Mouse (Mus musculus) MEL (cell line): Measurements from ENCODE around the gene Cdkal1. TPM values are rescaled to one million over a fixed set of nuclear protein-coding genes. Genes with fewer than 3 reads are reported as not detected.

Experiments used
- DNase-seq: peaks from one replicate; pipeline ENCODE4 v3.0.0; 2011; ENCODE audit warnings: low read depth, low spot score
- H3K27ac ChIP-seq: 2 replicates; pipeline ENCODE4 v1.5.1; 2012; ENCODE audit warnings: low read depth, mild to moderate bottlenecking, control low read depth, low read length, moderate library complexity; ENCODE audit not compliant: control insufficient read depth
- H3K27me3 ChIP-seq, 2 experiments: fragments of 150-350 bp in 1 of 2; sonication (generic) in 1 of 2; 2 replicates each; pipeline ENCODE4 v1.6.1; 2012; ENCODE audit warnings: low read length in 2 of 2, mild to moderate bottlenecking in 2 of 2, improper control_type of control experiment in 1 of 2, moderate library complexity in 1 of 2; ENCODE audit not compliant: insufficient read depth in 2 of 2, control insufficient read depth in 1 of 2
- H3K36me3 ChIP-seq, 2 experiments: 2 replicates each; pipeline ENCODE4 v1.6.1; 2012 to 2014; ENCODE audit warnings: low read length in 2 of 2, improper control_type of control experiment in 1 of 2, inconsistent platforms in 1 of 2, mild to moderate bottlenecking in 1 of 2; ENCODE audit not compliant: insufficient read depth in 2 of 2, control insufficient read depth in 1 of 2
- H3K4me1 ChIP-seq, 2 experiments: fragments of 150-350 bp in 1 of 2; sonication (generic) in 1 of 2; 2 replicates each; pipeline ENCODE4 v1.6.1; 2012; ENCODE audit warnings: low read length in 2 of 2, improper control_type of control experiment in 1 of 2, mild to moderate bottlenecking in 1 of 2; ENCODE audit not compliant: insufficient read depth in 2 of 2, control insufficient read depth in 1 of 2
- H3K4me3 ChIP-seq, 2 experiments: fragments of 150-350 bp in 1 of 2; sonication (generic) in 1 of 2; 2 replicates each; pipeline ENCODE4 v1.5.1; 2012; ENCODE audit warnings: low read depth in 2 of 2, low read length in 2 of 2, mild to moderate bottlenecking in 2 of 2, moderate library complexity in 2 of 2, control low read depth in 1 of 2, improper control_type of control experiment in 1 of 2; ENCODE audit not compliant: control insufficient read depth in 1 of 2, insufficient read depth in 1 of 2
- H3K79me2 ChIP-seq: 2 replicates; pipeline ENCODE4 v1.6.1; 2012; ENCODE audit warnings: mild to moderate bottlenecking, low read length, moderate library complexity; ENCODE audit not compliant: control insufficient read depth, poor library complexity, insufficient read depth
- H3K9ac ChIP-seq: 2 replicates; pipeline ENCODE4 v1.6.1; 2012; ENCODE audit warnings: low read depth, mild to moderate bottlenecking, control low read depth, low read length, moderate library complexity; ENCODE audit not compliant: control insufficient read depth, poor library complexity, severe bottlenecking
- H3K9me3 ChIP-seq: fragments of 150-350 bp; sonication (generic); replicated peaks from 2 replicates; pipeline ENCODE4 v1.6.1; 2012; ENCODE audit warnings: mild to moderate bottlenecking, low read length, improper control_type of control experiment, moderate library complexity; ENCODE audit not compliant: insufficient read depth
- BHLHE40 ChIP-seq: IDR thresholded peaks from 2 replicates; pipeline ENCODE4 v1.6.1; 2012; ENCODE audit warnings: low read depth, mild to moderate bottlenecking, inconsistent platforms, low read length, improper control_type of control experiment, borderline replicate concordance
- CHD1 ChIP-seq: IDR thresholded peaks from 2 replicates; pipeline ENCODE4 v1.6.1; 2012; ENCODE audit warnings: low read depth, mild to moderate bottlenecking, inconsistent platforms, low read length, improper control_type of control experiment
- ETS1 ChIP-seq: IDR thresholded peaks from 2 replicates; pipeline ENCODE4 v1.6.1; 2012; ENCODE audit warnings: low read depth, mild to moderate bottlenecking, inconsistent platforms, low read length, improper control_type of control experiment, moderate library complexity
- GABPA ChIP-seq: IDR thresholded peaks from 2 replicates; pipeline ENCODE4 v1.6.1; 2012; ENCODE audit warnings: low read depth, mild to moderate bottlenecking, inconsistent platforms, low read length, improper control_type of control experiment, moderate library complexity
- GATA1 ChIP-seq: IDR thresholded peaks from 2 replicates; pipeline ENCODE4 v1.6.1; 2011; ENCODE audit warnings: low read depth, low read length, improper control_type of control experiment
- HCFC1 ChIP-seq: IDR thresholded peaks from 2 replicates; pipeline ENCODE4 v1.6.1; 2012; ENCODE audit warnings: low read depth, mild to moderate bottlenecking, inconsistent platforms, low read length, improper control_type of control experiment, moderate library complexity
- JUND ChIP-seq: IDR thresholded peaks from 2 replicates; pipeline ENCODE4 v1.6.1; 2011; ENCODE audit warnings: low read depth, mild to moderate bottlenecking, improper control_type of control experiment, low read length
- KAT2A ChIP-seq: conservative IDR thresholded peaks from 2 replicates; pipeline ENCODE4 v1.6.1; 2012; ENCODE audit warnings: low read depth, low read length, improper control_type of control experiment, inconsistent platforms
- MAFK ChIP-seq: IDR thresholded peaks from 2 replicates; pipeline ENCODE4 v1.6.1; 2011; ENCODE audit warnings: low read depth, mild to moderate bottlenecking, low read length, improper control_type of control experiment, borderline replicate concordance
- MAX ChIP-seq: IDR thresholded peaks from 2 replicates; pipeline ENCODE4 v1.6.1; 2011; ENCODE audit warnings: low read length, improper control_type of control experiment
- MEF2A ChIP-seq: IDR thresholded peaks from 2 replicates; pipeline ENCODE4 v1.6.1; 2014; ENCODE audit warnings: low read depth, mild to moderate bottlenecking, inconsistent platforms, low read length, improper control_type of control experiment; ENCODE audit not compliant: poor library complexity, insufficient replicate concordance, severe bottlenecking; ENCODE audit errors: extremely low read depth
- MXI1 ChIP-seq: IDR thresholded peaks from 2 replicates; pipeline ENCODE4 v1.6.1; 2011; ENCODE audit warnings: mild to moderate bottlenecking, low read depth, low read length, improper control_type of control experiment
- MYB ChIP-seq: IDR thresholded peaks from 2 replicates; pipeline ENCODE4 v1.6.1; 2011; ENCODE audit warnings: mild to moderate bottlenecking, low read depth, low read length, improper control_type of control experiment
- MYC ChIP-seq: IDR thresholded peaks from 2 replicates; pipeline ENCODE4 v1.6.1; 2011; ENCODE audit warnings: low read depth, mild to moderate bottlenecking, low read length, improper control_type of control experiment, moderate library complexity
- NRF1 ChIP-seq: IDR thresholded peaks from 2 replicates; pipeline ENCODE4 v1.6.1; 2014; ENCODE audit warnings: low read depth, mild to moderate bottlenecking, inconsistent platforms, low read length, improper control_type of control experiment, moderate library complexity; ENCODE audit not compliant: poor library complexity, insufficient read depth, severe bottlenecking
- POLR2A ChIP-seq, 2 experiments: IDR thresholded peaks; 2 replicates each; pipeline ENCODE4 v1.6.1; 2011 to 2012; ENCODE audit warnings: low read length in 2 of 2, mild to moderate bottlenecking in 2 of 2, control low read depth in 1 of 2, improper control_type of control experiment in 1 of 2, low read depth in 1 of 2, moderate library complexity in 1 of 2; ENCODE audit not compliant: control insufficient read depth in 1 of 2, insufficient read depth in 1 of 2, poor library complexity in 1 of 2
- POLR2AphosphoS2 ChIP-seq: IDR thresholded peaks from 2 replicates; pipeline ENCODE4 v1.6.1; 2011; ENCODE audit warnings: low read length, improper control_type of control experiment
- RAD21 ChIP-seq: IDR thresholded peaks from 2 replicates; pipeline ENCODE4 v1.6.1; 2011; ENCODE audit warnings: mild to moderate bottlenecking, low read depth, low read length, improper control_type of control experiment
- SIN3A ChIP-seq: IDR thresholded peaks from 2 replicates; pipeline ENCODE4 v1.6.1; 2012; ENCODE audit warnings: low read length, improper control_type of control experiment, inconsistent platforms
- SMC3 ChIP-seq: IDR thresholded peaks from 2 replicates; pipeline ENCODE4 v1.6.1; 2011; ENCODE audit warnings: low read depth, low read length, improper control_type of control experiment
- TAL1 ChIP-seq: IDR thresholded peaks from 2 replicates; pipeline ENCODE4 v1.6.1; 2012; ENCODE audit warnings: mild to moderate bottlenecking, inconsistent platforms, low read length, moderate library complexity, mixed read lengths
- TBP ChIP-seq: IDR thresholded peaks from 2 replicates; pipeline ENCODE4 v1.8.0; 2011; ENCODE audit warnings: low read depth, low read length, improper control_type of control experiment
- USF1 ChIP-seq: IDR thresholded peaks from 2 replicates; pipeline ENCODE4 v1.6.1; 2014; ENCODE audit warnings: low read depth, mild to moderate bottlenecking, inconsistent platforms, low read length, improper control_type of control experiment, moderate library complexity
- USF2 ChIP-seq, 2 experiments: IDR thresholded peaks; 2 replicates each; pipeline ENCODE4 v1.6.1; 2011 to 2012; ENCODE audit warnings: improper control_type of control experiment in 2 of 2, low read length in 2 of 2, borderline replicate concordance in 1 of 2, inconsistent platforms in 1 of 2, low read depth in 1 of 2, mild to moderate bottlenecking in 1 of 2; ENCODE audit not compliant: insufficient read depth in 1 of 2
- ZC3H11A ChIP-seq: IDR thresholded peaks from 2 replicates; pipeline ENCODE4 v1.6.1; 2012; ENCODE audit warnings: low read depth, mild to moderate bottlenecking, inconsistent platforms, low read length, improper control_type of control experiment
- ZKSCAN1 ChIP-seq: IDR thresholded peaks from 2 replicates; pipeline ENCODE4 v1.6.1; 2012; ENCODE audit warnings: low read depth, mild to moderate bottlenecking, inconsistent platforms, low read length, improper control_type of control experiment, moderate library complexity
- ZNF384 ChIP-seq: IDR thresholded peaks from 2 replicates; pipeline ENCODE4 v1.6.1; 2012; ENCODE audit warnings: low read depth, mild to moderate bottlenecking, inconsistent platforms, low read length, improper control_type of control experiment
- polyA plus RNA-seq, 2 experiments: library from polyadenylated mRNA; stranded (reverse) in 1 of 2; unstranded in 1 of 2; fragments of >175 nt in 1 of 2; fragments of >200 nt in 1 of 2; gene quantifications; 2 replicates each; pipeline versions ENCODE4 v1.2.1 to v1.2.4; 2012; ENCODE audit warnings: low replicate concordance in 2 of 2, low read depth in 1 of 2; ENCODE audit not compliant: insufficient read length in 2 of 2, insufficient read depth in 1 of 2, missing spikeins in 1 of 2
- total RNA-seq: library from RNA; depleted of rRNA; stranded (reverse); fragments of 300-350 nt; gene quantifications from 2 replicates; pipeline ENCODE4 v1.2.3, GENCODE M21; 2012

Cdkal1 gene
- total and polyA plus RNA-seq, 3 experiments: 10.6 to 11.0 TPM; not detected in 1

- TF ChIP-seq MAX (no peak), TBP (no peak), ZKSCAN1 (no peak), MAFK (no peak), BHLHE40 (no peak), ETS1 (no peak), JUND (no peak), TAL1 (no peak), SIN3A (no peak), ZC3H11A (no peak), POLR2A (IDR thresholded peaks at IDR 0.05; ENCODE audit: control insufficient read depth in 1 of 2, insufficient read depth in 1 of 2, low read depth in 1 of 2, low read length in 2 of 2, poor library complexity in 1 of 2) (no peak), USF1 (no peak), MEF2A (no peak)
- H3K79me2 ChIP-seq: no peaks in the 10 kb centered on the region
- no peaks in the 10 kb centered on the region for H3K4me1 ChIP-seq
- peaks cover 0 to 4% of the 10 kb centered on the region in 2 experiments; a peak in 1 of 4 replicates for H3K36me3 ChIP-seq
- H3K9me3 ChIP-seq: no peaks in the 10 kb centered on the region
- H3K4me3 ChIP-seq: no peak overlapping the region
- DNase-seq: no peak
- no peak overlapping the region for H3K9ac ChIP-seq
- H3K27me3 ChIP-seq: no peaks in the 10 kb centered on the region
- no peak overlapping the region for H3K27ac ChIP-seq
These were observed 355.7 kb downstream of the Cdkal1 start for GRCm38 (mm10) chr13:29499750-29500149.

DNA sequence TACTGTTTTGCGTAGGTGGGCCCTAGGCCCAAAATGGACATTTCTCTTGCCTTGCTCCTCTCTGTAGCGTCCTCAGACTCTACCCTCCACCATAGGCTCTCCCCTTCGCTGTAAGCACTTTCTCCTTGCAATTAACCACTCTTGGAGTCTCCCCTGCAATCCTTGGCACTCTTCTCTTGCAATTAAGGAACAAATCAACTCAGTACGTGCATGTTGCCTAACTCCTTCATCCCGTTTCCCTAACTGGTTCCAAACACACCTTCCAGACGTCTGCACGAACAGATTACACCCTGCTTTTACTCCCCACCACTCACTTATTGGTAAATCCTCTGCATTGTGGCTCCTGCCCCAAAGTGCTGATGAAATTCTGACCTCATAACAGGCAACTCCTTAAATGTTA is 358.2 kb downstream of the Cdkal1 start:
- no peak overlapping the region for H3K27ac ChIP-seq
- no peak for DNase-seq
- TF ChIP-seq SIN3A (no peak), SMC3 (no peak), MEF2A (no peak), ZNF384 (no peak), MAFK (no peak), RAD21 (no peak), MXI1 (no peak), MAX (no peak), USF2 (IDR thresholded peaks at IDR 0.05; ENCODE audit: borderline replicate concordance in 1 of 2, insufficient read depth in 1 of 2, low read depth in 1 of 2, low read length in 2 of 2) (no peak), POLR2AphosphoS2 (no peak), KAT2A (no peak), CHD1 (no peak), HCFC1 (no peak), GATA1 (no peak), MYB (no peak), NRF1 (no peak), MYC (no peak), ETS1 (no peak), GABPA (no peak)
- TF ChIP-seq, all 39 proteins: peak for 0
- Histone ChIP-seq H3K4me1 (no peaks in the 10 kb centered on the region), H3K9ac (no peak overlapping the region), H3K79me2 (no peaks in the 10 kb centered on the region), H3K27me3 (no peaks in the 10 kb centered on the region), H3K9me3 (no peaks in the 10 kb centered on the region), H3K4me3 (no peak overlapping the region), H3K36me3 (no peaks in the 10 kb centered on the region)
